Mouse (Mus musculus): ENCODE results near the gene Mmp27.
A peak's percentile ranks its signal among the peaks of the same experiment; 100 is the strongest.

The Mmp27 gene

GRCm38 (mm10) chr9:7602982-7603742 lies 32.0 kb downstream of the Mmp27 start:
- DNase-seq (ENCODE audit: low spot score) = peak; percentile 15

DNA sequence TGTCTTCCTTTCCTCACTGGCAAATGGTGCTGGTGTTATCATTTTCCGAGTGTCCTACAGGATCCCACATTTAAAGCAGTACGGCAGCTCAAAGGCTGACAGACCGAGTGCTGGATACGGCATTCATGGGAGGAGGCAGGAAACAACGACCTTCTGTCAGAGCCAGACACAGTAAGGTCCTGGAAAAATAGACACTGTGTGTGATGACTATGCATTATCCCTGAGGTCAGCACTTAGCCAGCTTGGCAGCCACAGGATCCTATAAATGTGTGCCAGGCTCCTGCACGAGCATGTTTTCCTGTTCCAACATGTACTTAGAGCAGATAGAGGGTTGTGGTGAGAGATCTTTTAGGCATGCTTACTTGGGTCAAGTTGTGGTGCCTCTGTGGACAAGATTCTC lies 32.8 kb downstream of the Mmp27 start:
- DNase-seq (ENCODE audit: low spot score) = no peak

GRCm38 (mm10) chr9:7605638-7606037 lies 34.4 kb downstream of the Mmp27 start:
- no peak for DNase-seq (ENCODE audit: low spot score)

- no peak for DNase-seq (ENCODE audit: low spot score)
Observed at GRCm38 (mm10) chr9:7622582-7622981, 51.4 kb downstream of the Mmp27 start.

DNA sequence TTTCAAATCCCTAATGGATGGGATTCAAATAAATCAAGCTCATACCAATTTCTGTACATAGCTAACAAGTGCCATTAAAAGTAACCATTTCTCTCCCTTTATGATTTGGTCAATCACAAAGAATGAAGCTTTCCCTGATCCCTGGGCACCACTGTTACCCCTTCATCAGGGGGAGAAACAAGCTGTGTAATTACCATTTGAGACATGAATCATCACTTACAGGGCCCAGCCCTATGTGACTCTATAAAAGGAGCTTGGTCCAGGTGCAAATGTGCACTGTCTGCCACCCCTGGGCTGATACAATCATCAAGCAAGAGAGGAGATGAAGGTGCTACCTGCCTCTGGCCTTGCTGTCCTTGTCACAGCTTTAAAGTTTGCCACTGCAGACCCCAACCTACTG lies 56.7 kb downstream of the Mmp27 start, which contains the start of gene Mmp20:
Gene Mmp20 (plus strand): TSS at position 301 of the 400 bp plus-strand sequence.
- no peak for DNase-seq (ENCODE audit: low spot score)

Data from ovary, adult 18-20 months (tissue).